Mouse (Mus musculus) kidney, adult 2 months (tissue): ENCODE data around the gene Mb21d2. TPM values are rescaled to one million over a fixed set of nuclear protein-coding genes. Genes with fewer than 3 reads are reported as not detected.

Source experiments
- DNase-seq: peaks from one replicate; pipeline ENCODE4 v3.0.0; 2021
- H3K27ac ChIP-seq: fragments of 200-500 bp; 2 replicates; pipeline ENCODE4 v1.5.1; 2012; ENCODE audit warnings: low read depth, low read length, control low read depth, inconsistent platforms; ENCODE audit not compliant: insufficient read depth
- H3K27me3 ChIP-seq: fragments of 200-500 bp; replicated peaks from 2 replicates; pipeline ENCODE4 v1.6.1; 2012; ENCODE audit warnings: mild to moderate bottlenecking, moderate library complexity, low read length, inconsistent platforms; ENCODE audit not compliant: control insufficient read depth, insufficient read depth
- H3K36me3 ChIP-seq: fragments of 200-500 bp; 2 replicates; pipeline ENCODE4 v1.6.1; 2012; ENCODE audit warnings: mild to moderate bottlenecking, moderate library complexity, low read length, inconsistent platforms; ENCODE audit not compliant: control insufficient read depth, insufficient read depth
- H3K4me1 ChIP-seq: fragments of 200-500 bp; 2 replicates; pipeline ENCODE4 v1.6.1; 2011; ENCODE audit warnings: low read length; ENCODE audit not compliant: control insufficient read depth, insufficient read depth
- H3K4me3 ChIP-seq: fragments of 200-500 bp; 2 replicates; pipeline ENCODE4 v1.5.1; 2011; ENCODE audit warnings: mild to moderate bottlenecking, low read depth, low read length, control low read depth; ENCODE audit not compliant: insufficient read depth
- CTCF ChIP-seq: fragments of 200-500 bp; conservative IDR thresholded peaks from 2 replicates; pipeline ENCODE4 v1.5.1; 2011; ENCODE audit warnings: low read depth, mild to moderate bottlenecking, control low read depth, low read length, moderate library complexity, mixed read lengths; ENCODE audit not compliant: insufficient read depth, insufficient read length
- POLR2A ChIP-seq: fragments of 200-500 bp; IDR thresholded peaks from one replicate; pipeline ENCODE4 v1.6.1; 2011; ENCODE audit warnings: low read depth, low read length, control low read depth
- WGBS: fragments of 180-500 bp; shearing (Covaris S2); methylation state at CpG from one replicate; pipeline ENCODE4 v1.1.7; 2018; 5-methylcytosine and 5-hydroxymethylcytosine counted together
- polyA plus RNA-seq: library from polyadenylated mRNA; depleted of rRNA; stranded (reverse); fragments of >200 nt; gene quantifications from 2 replicates; pipeline ENCODE4 v1.2.3, GENCODE M21; 2012

Mb21d2 gene
- polyA plus RNA-seq, 1 experiment: 14.7 TPM

DNA sequence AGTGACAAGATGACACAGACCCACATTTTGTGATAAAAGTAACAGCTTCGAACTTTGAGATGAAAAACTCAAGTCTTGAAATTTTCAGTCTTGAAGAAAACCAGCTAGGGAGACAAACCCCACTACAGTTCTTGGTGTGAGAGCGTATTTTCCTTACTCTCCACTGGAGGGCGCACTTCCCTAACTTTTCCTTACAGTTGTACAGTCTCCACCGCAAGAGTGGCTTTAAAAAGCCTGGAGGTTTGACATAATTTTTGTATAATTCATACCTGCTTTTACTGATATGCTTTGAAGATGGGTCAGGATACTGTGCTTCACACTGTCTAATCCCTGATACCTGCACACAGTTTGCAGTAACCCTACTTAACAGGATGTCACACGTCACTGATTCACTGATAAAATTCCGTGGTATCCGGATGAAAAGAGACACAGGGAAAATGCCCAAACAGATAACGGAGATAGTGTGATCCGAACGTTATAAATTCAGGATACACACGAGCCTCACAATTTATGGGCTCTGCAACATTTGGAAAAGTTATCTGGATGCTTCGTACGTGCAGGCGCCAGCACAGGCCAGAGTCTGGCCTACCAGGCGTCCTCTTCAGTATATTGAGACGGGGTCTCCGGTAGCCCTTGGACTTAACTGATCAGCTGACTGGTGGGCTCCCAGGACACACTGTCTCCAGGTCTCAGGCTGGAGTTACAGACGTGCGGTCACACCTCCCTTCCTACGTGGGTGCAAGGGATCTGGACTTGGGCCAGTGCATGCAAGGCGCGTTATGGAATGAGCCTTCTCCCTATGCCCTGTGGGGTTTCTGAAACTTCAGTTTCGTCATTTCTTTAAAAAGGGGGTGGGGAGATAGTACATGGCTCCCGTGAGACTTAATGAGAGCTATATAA lies 89.1 kb downstream of the Mb21d2 start:
- DNase-seq: peak; percentile 69
- Histone ChIP-seq H3K27me3 (no peaks in the 10 kb centered on the region), H3K36me3 (no peaks in the 10 kb centered on the region), H3K27ac (no peak overlapping the region), H3K4me1 (peaks cover 10% of the 10 kb centered on the region), H3K4me3 (no peak overlapping the region)
- TF ChIP-seq POLR2A: no peak
- TF ChIP-seq CTCF: peak; percentile 46
- 44% methylated on average over 24 of the region's 24 CpGs for WGBS

- no peak for DNase-seq
- H3K27ac ChIP-seq: no peak overlapping the region
- no peaks in the 10 kb centered on the region for H3K27me3 ChIP-seq
- TF ChIP-seq CTCF (no peak), POLR2A (no peak)
- H3K4me1 ChIP-seq: peaks cover 10% of the 10 kb centered on the region
- 73% methylated on average over 9 of the region's 9 CpGs for WGBS
- H3K4me3 ChIP-seq: no peak overlapping the region
- no peaks in the 10 kb centered on the region for H3K36me3 ChIP-seq
Measured at GRCm38 (mm10) chr16:28839575-28839974, 89.9 kb downstream of the Mb21d2 start.

GRCm38 (mm10) chr16:28838016-28838415 lies 91.5 kb downstream of the Mb21d2 start:
- DNase-seq: peak; percentile 61
- no peaks in the 10 kb centered on the region for H3K27me3 ChIP-seq
- H3K27ac ChIP-seq: no peak overlapping the region
- WGBS: 12% methylated on average over 12 of the region's 12 CpGs
- H3K36me3 ChIP-seq: no peaks in the 10 kb centered on the region
- TF ChIP-seq POLR2A: no peak
- peak; percentile 88 for TF ChIP-seq CTCF
- H3K4me3 ChIP-seq: no peak overlapping the region
- peaks cover 10% of the 10 kb centered on the region for H3K4me1 ChIP-seq

DNA sequence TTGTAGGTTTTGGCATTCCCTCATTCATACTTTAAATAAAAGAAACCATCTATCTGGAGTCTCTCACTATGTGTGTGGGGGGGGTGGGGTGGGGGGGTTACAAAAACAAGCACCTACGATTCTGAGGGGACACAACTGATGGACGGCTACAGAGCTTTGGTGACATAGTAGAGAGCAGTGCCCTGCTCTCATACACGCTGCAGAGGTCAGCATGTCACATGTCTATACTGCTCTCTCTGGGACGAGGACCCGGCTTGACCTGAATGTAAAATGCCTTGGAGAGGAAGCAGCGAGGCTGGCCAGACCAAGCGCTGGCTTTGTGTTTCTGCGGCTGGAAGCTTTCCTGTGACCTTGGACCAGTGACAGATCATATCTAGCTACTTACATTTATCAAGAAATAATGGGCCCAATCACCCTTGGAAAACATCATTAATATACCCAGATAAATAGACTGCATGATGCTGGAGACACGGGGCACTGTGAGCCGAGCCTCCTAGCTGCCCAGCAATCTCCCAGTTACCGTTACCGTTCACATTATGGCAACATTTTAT lies 97.3 kb downstream of the Mb21d2 start:
- no peaks in the 10 kb centered on the region for H3K27me3 ChIP-seq
- no peak for DNase-seq
- H3K36me3 ChIP-seq: peaks cover 2% of the 10 kb centered on the region
- H3K4me3 ChIP-seq: no peak overlapping the region
- TF ChIP-seq POLR2A (no peak), CTCF (no peak)
- H3K27ac ChIP-seq: no peak overlapping the region
- peaks cover 6% of the 10 kb centered on the region for H3K4me1 ChIP-seq
- 62% methylated on average over 12 of the region's 12 CpGs for WGBS

- peaks cover 2% of the 10 kb centered on the region for H3K36me3 ChIP-seq
- no peak overlapping the region for H3K4me3 ChIP-seq
- 64% methylated on average over 10 of the region's 10 CpGs for WGBS
- no peak overlapping the region for H3K27ac ChIP-seq
- TF ChIP-seq POLR2A (no peak), CTCF (no peak)
- DNase-seq: peak; percentile 80
- H3K4me1 ChIP-seq: peaks cover 6% of the 10 kb centered on the region
- no peaks in the 10 kb centered on the region for H3K27me3 ChIP-seq
Measured at GRCm38 (mm10) chr16:28829263-28829955, 100.1 kb downstream of the Mb21d2 start.

DNA sequence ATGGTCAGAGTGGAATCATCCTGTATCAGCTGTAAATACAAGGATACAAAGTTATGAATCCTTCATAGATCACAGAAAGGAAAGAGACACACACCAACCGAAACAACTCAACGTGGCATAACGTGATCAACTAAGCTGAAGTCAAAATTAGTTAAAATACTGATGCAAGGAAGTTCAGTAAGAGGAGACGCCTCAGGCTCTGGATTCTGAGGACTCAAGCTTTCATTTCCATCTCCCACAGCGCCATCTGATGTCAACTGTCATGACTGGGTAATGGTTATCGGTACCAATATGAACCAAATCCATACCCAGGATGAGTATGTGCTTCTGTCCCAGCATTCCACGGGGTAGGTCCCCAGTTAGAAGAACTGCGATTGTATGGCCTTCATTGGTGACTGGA lies 104.7 kb downstream of the Mb21d2 start:
- TF ChIP-seq POLR2A: no peak
- no peak for TF ChIP-seq CTCF
- Histone ChIP-seq H3K27me3 (no peaks in the 10 kb centered on the region), H3K27ac (no peak overlapping the region), H3K4me3 (no peak overlapping the region), H3K36me3 (peaks cover 2% of the 10 kb centered on the region), H3K4me1 (no peaks in the 10 kb centered on the region)
- 96% methylated on average over 8 of the region's 8 CpGs for WGBS
- no peak for DNase-seq

DNA sequence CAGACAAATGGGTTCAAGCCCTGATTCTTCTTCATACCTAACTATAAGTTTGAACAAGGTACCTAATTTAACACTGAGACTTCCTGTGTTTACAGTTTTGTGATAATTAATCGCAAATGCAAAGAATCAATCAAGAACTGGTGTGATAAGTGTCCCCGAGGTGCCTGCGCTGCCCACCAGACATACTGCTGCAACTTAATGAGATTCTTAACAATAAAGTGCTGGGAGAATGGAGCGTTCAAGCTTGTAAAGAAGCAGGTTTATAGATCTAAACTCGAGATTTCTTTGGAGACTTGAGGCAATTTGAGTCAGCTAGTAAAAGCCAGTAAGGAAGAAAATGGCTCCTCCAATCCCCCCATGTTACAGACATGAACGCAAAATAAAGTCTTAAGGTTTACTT lies 107.7 kb downstream of the Mb21d2 start:
- Histone ChIP-seq H3K4me1 (no peaks in the 10 kb centered on the region), H3K36me3 (no peaks in the 10 kb centered on the region), H3K27ac (no peak overlapping the region), H3K27me3 (no peaks in the 10 kb centered on the region), H3K4me3 (no peak overlapping the region)
- no peak for DNase-seq
- TF ChIP-seq CTCF (no peak), POLR2A (no peak)
- WGBS: 57% methylated on average over 6 of the region's 6 CpGs
